Mouse (Mus musculus): ENCODE measurements at regions not wholly inside any gene's neighbourhood (a gene's known extent, or its start where the extent isn't known, plus 50 kb on each side); places are given as distances from the start of the nearest gene placed in this dataset.

DNA sequence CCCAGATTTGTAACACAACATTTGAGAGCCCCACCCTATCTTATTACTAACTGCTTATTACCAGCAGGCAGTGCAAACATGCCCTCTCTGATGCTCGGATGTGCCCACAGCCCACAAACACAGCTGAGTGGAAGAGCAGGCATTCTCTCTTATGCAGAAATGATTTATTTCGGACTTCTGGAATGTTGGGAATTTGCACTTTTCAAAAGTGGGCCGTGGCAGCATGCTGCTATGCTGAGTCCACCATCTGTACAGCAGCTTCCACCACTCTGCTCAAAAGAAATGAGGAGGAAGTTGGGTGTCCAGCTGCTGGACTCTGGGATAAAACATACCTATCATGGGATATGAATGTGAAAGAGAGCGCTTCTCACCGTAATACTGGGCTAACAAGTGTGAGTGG, 129.6 kb upstream of the Tbx20 start:
- TF ChIP-seq CTCF (IDR thresholded peaks at IDR 0.05; ENCODE audit: low read depth, low read length), result no peak
- TF ChIP-seq POLR2A (IDR thresholded peaks at IDR 0.05; ENCODE audit: extremely low read depth, insufficient read depth, low read length), result no peak

All from liver, adult 2 months (tissue).